In the genomic region with DNA sequence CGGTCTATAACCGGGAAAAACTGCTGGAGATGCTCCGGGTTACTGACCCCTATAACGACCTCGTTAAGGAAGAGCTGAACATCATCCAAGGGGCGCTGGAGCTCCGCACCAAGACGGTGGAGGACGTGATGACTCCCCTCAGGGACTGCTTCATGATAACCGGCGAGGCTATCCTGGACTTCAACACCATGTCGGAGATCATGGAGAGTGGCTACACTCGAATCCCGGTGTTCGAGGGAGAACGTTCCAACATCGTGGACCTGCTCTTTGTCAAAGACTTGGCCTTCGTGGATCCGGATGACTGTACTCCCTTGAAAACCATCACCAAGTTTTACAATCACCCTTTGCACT, we compare ENCODE assay signal across 8 mouse cellular contexts. TPM values are rescaled to one million over a fixed set of nuclear protein-coding genes. Genes with fewer than 3 reads are reported as not detected.
DNase-seq lines count a peak whose midpoint lies in the region; ATAC-seq and TF ChIP-seq lines count a peak whose summit lies in the region.

No protein-coding gene starts in this region.

- H3K4me2 ChIP-seq in kidney, postnatal 0 days (ENCODE audit: low read length): peak overlapping the region; percentile 99
- H3K4me2 ChIP-seq in intestine, embryonic 16.5 days (ENCODE audit: low read depth, low read length): peak overlapping the region; percentile 93
- H3K4me2 ChIP-seq in midbrain, postnatal 0 days (ENCODE audit: low read depth, low read length, poor library complexity, severe bottlenecking): peak overlapping the region; percentile 85

- peak overlapping the region; percentile 86 for H3K4me3 ChIP-seq in kidney, postnatal 0 days (replicated peaks; ENCODE audit: low read depth, low read length)
- peak overlapping the region; percentile 67 to 96 for H3K4me3 ChIP-seq in MEL (ENCODE audit: control insufficient read depth in 1 of 2, insufficient read depth in 1 of 2, low read depth in 2 of 2, low read length in 2 of 2)
- peak overlapping the region; percentile 78 for H3K4me3 ChIP-seq in embryonic fibroblast, embryonic 13.5 days (ENCODE audit: insufficient read depth, low read length)
- peak overlapping the region; percentile 97 for H3K4me3 ChIP-seq in intestine, embryonic 16.5 days (ENCODE audit: low read length)
- H3K4me3 ChIP-seq in midbrain, postnatal 0 days (ENCODE audit: low read depth, low read length): peak overlapping the region; percentile 73

- 0 out of 4 replicates have a peak, but pooled peaks of 1 of the 2 experiments have one; percentile 10 for TF ChIP-seq POLR2A in MEL (IDR thresholded peaks at IDR 0.05; ENCODE audit: control insufficient read depth in 1 of 2, insufficient read depth in 1 of 2, low read depth in 1 of 2, low read length in 2 of 2, poor library complexity in 1 of 2)
- no peak for TF ChIP-seq POLR2A in embryonic fibroblast, embryonic 13.5 days (IDR thresholded peaks at IDR 0.05; ENCODE audit: low read depth, low read length)

- intact Hi-C loops in left cerebral cortex, postnatal 10 days (cut with DNase I): loop anchor here (5.0 kb wide), 1 partner anchor 234 kb away; no protein-coding TSS in a partner anchor

- peak overlapping the region; percentile 78; the same call in 1 of the 2 replicates for H3K9ac ChIP-seq in kidney, postnatal 0 days (ENCODE audit: low read depth, low read length)
- H3K9ac ChIP-seq in MEL (ENCODE audit: control insufficient read depth, low read depth, low read length, poor library complexity, severe bottlenecking): peak overlapping the region; percentile 27
- H3K9ac ChIP-seq in intestine, embryonic 16.5 days (ENCODE audit: low read depth, low read length): peak overlapping the region; percentile 82
- peak overlapping the region; percentile 76 for H3K9ac ChIP-seq in midbrain, postnatal 0 days (replicated peaks; ENCODE audit: low read length, poor library complexity, severe bottlenecking)

- TF ChIP-seq CTCF in kidney, postnatal 0 days (IDR thresholded peaks at IDR 0.05; ENCODE audit: low read depth): no peak
- no peak for TF ChIP-seq CTCF in MEL (IDR thresholded peaks at IDR 0.05 in 2 of 3, conservative IDR thresholded peaks at IDR 0.05 in 1 of 3; ENCODE audit: control insufficient read depth in 1 of 3, insufficient read depth in 1 of 3, low read depth in 2 of 3, low read length in 3 of 3, poor library complexity in 1 of 3, severe bottlenecking in 1 of 3)
- TF ChIP-seq CTCF in embryonic fibroblast, embryonic 13.5 days (IDR thresholded peaks at IDR 0.05; ENCODE audit: borderline replicate concordance, insufficient read depth, low read length): no peak
- TF ChIP-seq CTCF in midbrain, postnatal 0 days (IDR thresholded peaks at IDR 0.05): no peak

- no peaks in the 10 kb centered on the region; the same call in 1 of the 2 replicates for H3K27me3 ChIP-seq in kidney, postnatal 0 days (ENCODE audit: insufficient read depth, low read length)
- peaks cover 2 to 12% of the 10 kb centered on the region in 2 experiments; a peak in 3 of 4 replicates for H3K27me3 ChIP-seq in MEL (ENCODE audit: control insufficient read depth in 1 of 2, insufficient read depth in 2 of 2, low read length in 2 of 2)
- peaks cover 10% of the 10 kb centered on the region for H3K27me3 ChIP-seq in intestine, embryonic 16.5 days (replicated peaks; ENCODE audit: control insufficient read depth, insufficient read depth, low read length)
- H3K27me3 ChIP-seq in midbrain, postnatal 0 days (ENCODE audit: insufficient read depth, low read length): no peaks in the 10 kb centered on the region

- no peak overlapping the region for H3K27ac ChIP-seq in kidney, postnatal 0 days
- H3K27ac ChIP-seq in MEL (ENCODE audit: control insufficient read depth, low read depth, low read length): no peak overlapping the region
- no peak overlapping the region for H3K27ac ChIP-seq in embryonic fibroblast, embryonic 13.5 days (ENCODE audit: insufficient read depth, low read length)
- no peak overlapping the region for H3K27ac ChIP-seq in intestine, embryonic 16.5 days (ENCODE audit: low read length)
- H3K27ac ChIP-seq in midbrain, postnatal 0 days (ENCODE audit: low read depth, low read length): no peak overlapping the region

- H3K79me2 ChIP-seq in MEL (ENCODE audit: control insufficient read depth, insufficient read depth, low read length, poor library complexity): no peaks in the 10 kb centered on the region; the same call in 1 of the 2 replicates

- H3K9me3 ChIP-seq in kidney, postnatal 0 days (replicated peaks; ENCODE audit: low read length): no peaks in the 10 kb centered on the region
- H3K9me3 ChIP-seq in MEL (replicated peaks; ENCODE audit: insufficient read depth, low read length): no peaks in the 10 kb centered on the region
- H3K9me3 ChIP-seq in intestine, embryonic 16.5 days (ENCODE audit: control insufficient read depth, low read length): no peaks in the 10 kb centered on the region
- H3K9me3 ChIP-seq in midbrain, postnatal 0 days (ENCODE audit: low read length): no peaks in the 10 kb centered on the region

- H3K4me1 ChIP-seq in kidney, postnatal 0 days (replicated peaks; ENCODE audit: insufficient read depth, low read length): 0 out of 2 replicates have a peak, but pooled peaks cover 3% of the 10 kb centered on the region
- peaks cover 24 to 26% of the 10 kb centered on the region in 2 experiments for H3K4me1 ChIP-seq in MEL (ENCODE audit: control insufficient read depth in 1 of 2, insufficient read depth in 2 of 2, low read length in 2 of 2)
- no peaks in the 10 kb centered on the region for H3K4me1 ChIP-seq in embryonic fibroblast, embryonic 13.5 days (ENCODE audit: control insufficient read depth, insufficient read depth, low read length)
- H3K4me1 ChIP-seq in intestine, embryonic 16.5 days (ENCODE audit: control insufficient read depth, insufficient read depth, low read length): peaks cover 12% of the 10 kb centered on the region
- H3K4me1 ChIP-seq in midbrain, postnatal 0 days (ENCODE audit: insufficient read depth, low read length): peaks cover 16% of the 10 kb centered on the region; the same call in 1 of the 2 replicates

- H3K36me3 ChIP-seq in kidney, postnatal 0 days (ENCODE audit: insufficient read depth, low read length): no peaks in the 10 kb centered on the region
- H3K36me3 ChIP-seq in MEL (ENCODE audit: control insufficient read depth in 1 of 2, insufficient read depth in 2 of 2, low read length in 2 of 2): peaks cover 0 to 35% of the 10 kb centered on the region in 2 experiments; a peak in 2 of 4 replicates
- no peaks in the 10 kb centered on the region for H3K36me3 ChIP-seq in intestine, embryonic 16.5 days (ENCODE audit: control insufficient read depth, insufficient read depth, low read length)
- H3K36me3 ChIP-seq in midbrain, postnatal 0 days (ENCODE audit: insufficient read depth, low read length): no peaks in the 10 kb centered on the region

- no peak for ATAC-seq in kidney, postnatal 0 days (replicated peaks; ENCODE audit: low FRiP score, low read depth)
- ATAC-seq in intestine, embryonic 16.5 days: no peak
- ATAC-seq in midbrain, postnatal 0 days (ENCODE audit: low FRiP score): no peak

- DNase-seq in kidney, postnatal 0 days (ENCODE audit: low spot score): no peak
- no peak for DNase-seq in kidney, adult 11 months
- peak; percentile 63 for DNase-seq in MEL (ENCODE audit: low read depth, low spot score)
- DNase-seq in midbrain, postnatal 0 days (ENCODE audit: low spot score): peak; percentile 4
- no peak for DNase-seq in ovary, postnatal 36 days (ENCODE audit: low spot score)
- DNase-seq in left cerebral cortex, postnatal 10 days (ENCODE audit: extremely low spot score in 1 of 2, low spot score in 2 of 2): no peak

- WGBS in kidney, postnatal 0 days: 2% methylated on average over 19 of the region's 19 CpGs
- WGBS in intestine, embryonic 16.5 days: 3% methylated on average over 19 of the region's 19 CpGs
- 2% methylated on average over 19 of the region's 19 CpGs for WGBS in midbrain, postnatal 0 days

- no peak for TF ChIP-seq EP300 in MEL (IDR thresholded peaks at IDR 0.05; ENCODE audit: low read depth in 1 of 2, low read length in 2 of 2)

- no peak for TF ChIP-seq RAD21 in MEL (IDR thresholded peaks at IDR 0.05; ENCODE audit: low read depth, low read length)

TF ChIP-seq in MEL, 35 proteins besides CTCF, POLR2A, EP300 and RAD21 (continues in another document):
- TF ChIP-seq USF2 (IDR thresholded peaks at IDR 0.05; ENCODE audit: borderline replicate concordance in 1 of 2, insufficient read depth in 1 of 2, low read depth in 1 of 2, low read length in 2 of 2) (no peak), ZC3H11A (IDR thresholded peaks at IDR 0.05; ENCODE audit: low read depth, low read length) (no peak), MAX (IDR thresholded peaks at IDR 0.05; ENCODE audit: low read length) (no peak), MYC (IDR thresholded peaks at IDR 0.05; ENCODE audit: low read depth, low read length) (no peak), BHLHE40 (IDR thresholded peaks at IDR 0.05; ENCODE audit: borderline replicate concordance, low read depth, low read length) (no peak), GABPA (IDR thresholded peaks at IDR 0.05; ENCODE audit: low read depth, low read length) (no peak), JUND (IDR thresholded peaks at IDR 0.05; ENCODE audit: low read depth, low read length) (no peak), NELFE (IDR thresholded peaks at IDR 0.05; ENCODE audit: low read depth, low read length) (no peak)

RNA-seq across cellular contexts. Expression of a gene that starts 1.6 kb away (rescaled TPM):
- polyA plus RNA-seq in kidney, postnatal 0 days (2015; fragmentation: Nextera tagmentation; extraction: Ambion mirVana): 11.0 and 12.0 TPM in 2 replicates
- 4.0 and 5.7 TPM in 2 replicates for total RNA-seq in MEL (2012; rRNA removed)
- 10 to 100 TPM in 1 of 2 experiments, not detected in 1; 10.7 TPM for polyA plus RNA-seq in MEL (2012; ENCODE audit: insufficient read depth in 1 of 2, insufficient read length in 2 of 2, low read depth in 1 of 2, low replicate concordance in 2 of 2, missing spikeins in 1 of 2)
- 9.3 and 9.8 TPM in 2 replicates for polyA plus RNA-seq in embryonic fibroblast, embryonic 13.5 days (2011; ENCODE audit: insufficient read length, low read depth, missing spikeins)
- polyA plus RNA-seq in intestine, embryonic 16.5 days (2015; fragmentation: Nextera tagmentation; extraction: Ambion mirVana): 1.9 and 2.1 TPM in 2 replicates
- total RNA-seq in midbrain, postnatal 0 days (2014; rRNA removed): 26.1 and 37.5 TPM in 2 replicates
- 8.2 and 8.3 TPM in 2 replicates for polyA plus RNA-seq in midbrain, postnatal 0 days (2015; fragmentation: Nextera tagmentation; extraction: Ambion mirVana)
- total RNA-seq in left cerebral cortex, postnatal 10 days (2021): 10 to 100 TPM; 25.8 to 29.4 TPM

RNA-seq across cellular contexts. Expression of a gene that starts 55.7 kb away (rescaled TPM):
- polyA plus RNA-seq in kidney, postnatal 0 days (2015; fragmentation: Nextera tagmentation; extraction: Ambion mirVana): 59.4 and 65.0 TPM in 2 replicates
- total RNA-seq in MEL (2012; rRNA removed): 17.0 and 22.8 TPM in 2 replicates
- 10 to 100 TPM in 1 of 2 experiments, not detected in 1; 52.2 TPM for polyA plus RNA-seq in MEL (2012; ENCODE audit: insufficient read depth in 1 of 2, insufficient read length in 2 of 2, low read depth in 1 of 2, low replicate concordance in 2 of 2, missing spikeins in 1 of 2)
- 5.6 and 10.3 TPM in 2 replicates for polyA plus RNA-seq in embryonic fibroblast, embryonic 13.5 days (2011; ENCODE audit: insufficient read length, low read depth, missing spikeins)
- 69.1 and 69.3 TPM in 2 replicates for polyA plus RNA-seq in intestine, embryonic 16.5 days (2015; fragmentation: Nextera tagmentation; extraction: Ambion mirVana)
- 21.3 and 28.9 TPM in 2 replicates for total RNA-seq in midbrain, postnatal 0 days (2014; rRNA removed)
- polyA plus RNA-seq in midbrain, postnatal 0 days (2015; fragmentation: Nextera tagmentation; extraction: Ambion mirVana): 36.4 and 37.9 TPM in 2 replicates
- 10 to 100 TPM; 18.7 to 18.9 TPM for total RNA-seq in left cerebral cortex, postnatal 10 days (2021)

Comparison
In these comparisons a context has a peak if more than half of its experiments do, and no peak if none do; other contexts are left out.
1. DNase-seq: peak in MEL (single experiment) and midbrain, postnatal 0 days (single experiment); none in kidney, postnatal 0 days (single experiment), kidney, adult 11 months (single experiment), ovary, postnatal 36 days (single experiment) and left cerebral cortex, postnatal 10 days (0 of 2).
2. H3K9ac ChIP-seq: peak in every context shown above with its lines; median percentile 82 in intestine, embryonic 16.5 days; 78 in kidney, postnatal 0 days; 76 in midbrain, postnatal 0 days; 27 in MEL.
3. Peak in every context shown above with its lines, with median percentiles within 50 percentile points of each other: H3K4me2 ChIP-seq and H3K4me3 ChIP-seq.